Mouse (Mus musculus) mouse embryonic stem cell (cell line): Measurements from ENCODE around the gene Mageb5.
"Not testable (repeated sequence)": the region's sequence is repeated elsewhere in the genome, so short reads cannot be mapped to it uniquely, and the experiment has no call there.

Source experiments
- in situ Hi-C, 2 experiments: fragments of 300-500 bp; cut with MboI; formaldehyde crosslinking; loops; 1 replicate in 1 of 2; 3 replicates in 1 of 2; pipeline ENCODE4 v1.14.3; 2019 to 2020; ENCODE audit warnings: low sequenced_read_pairs in 2 of 2, low pct_unique_long_range_greater_than_20kb in 1 of 2, mixed read lengths in 1 of 2; ENCODE audit not compliant: unreplicated experiment in 1 of 2

The Mageb5 gene

DNA sequence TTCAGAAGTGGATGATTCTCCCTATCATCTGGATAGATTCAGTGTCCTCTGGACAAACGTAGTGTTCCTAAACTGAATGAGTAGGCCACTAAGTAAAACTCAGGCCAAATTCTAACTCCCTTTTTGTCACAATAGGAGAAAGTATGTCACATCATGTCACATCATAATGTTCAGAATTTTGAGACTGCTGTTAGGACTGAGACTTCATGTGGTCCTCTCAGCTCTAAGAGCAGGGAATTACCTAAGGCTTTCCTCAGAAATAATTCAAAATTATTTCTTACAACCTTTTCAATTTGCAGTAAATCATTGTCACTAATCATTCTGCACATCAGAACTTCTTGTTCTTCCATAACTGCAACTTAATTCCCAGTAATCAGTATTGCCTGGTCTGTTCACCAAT lies at the start of gene Mageb5:
Mageb5 (minus strand) TSS at position 101 of the 400 bp plus-strand sequence.
- in situ Hi-C loops = not testable (repeated sequence)

GRCm38 (mm10) chrX:91759591-91760226 lies 23.1 kb downstream of the Mageb5 start:
- in situ Hi-C loops = not testable (repeated sequence)
